Mouse (Mus musculus) forebrain, embryonic 10.5 days (tissue): Measurements from ENCODE around the gene Rpl23a. TPM values are rescaled to one million over a fixed set of nuclear protein-coding genes. Genes with fewer than 3 reads are reported as not detected.

ENCODE experiments used
- DNase-seq: peaks from one replicate; pipeline ENCODE4 v3.0.0-alpha.2; 2017; ENCODE audit warnings: low spot score; ENCODE audit errors: extremely low spot score
- H3K27ac ChIP-seq: fragments of 300-500 bp; sonication (generic); 2 replicates; pipeline ENCODE4 v1.5.1; 2016; ENCODE audit warnings: mild to moderate bottlenecking
- H3K27me3 ChIP-seq: fragments of 300-500 bp; sonication (generic); 2 replicates; pipeline ENCODE4 v1.6.1; 2016; ENCODE audit warnings: mild to moderate bottlenecking; ENCODE audit not compliant: poor library complexity, severe bottlenecking
- H3K36me3 ChIP-seq: fragments of 300-500 bp; sonication (generic); replicated peaks from 2 replicates; pipeline ENCODE4 v1.6.1; 2016; ENCODE audit warnings: mild to moderate bottlenecking, moderate library complexity
- H3K4me1 ChIP-seq: fragments of 300-500 bp; sonication (generic); 2 replicates; pipeline ENCODE4 v1.6.1; 2016
- H3K4me3 ChIP-seq: fragments of 300-500 bp; sonication (generic); 2 replicates; pipeline ENCODE4 v1.5.1; 2016; ENCODE audit warnings: mild to moderate bottlenecking, moderate library complexity
- H3K9me3 ChIP-seq: fragments of 300-500 bp; sonication (generic); 2 replicates; pipeline ENCODE4 v1.6.1; 2016; ENCODE audit warnings: mild to moderate bottlenecking, moderate library complexity
- WGBS: fragments of 180-500 bp; shearing (Covaris S2); methylation state at CpG from one replicate; pipeline ENCODE4 v1.1.7; 2016; 5-methylcytosine and 5-hydroxymethylcytosine counted together
- polyA plus RNA-seq: library from polyadenylated mRNA; unstranded; fragments of >200 nt; fragmentation: Nextera tagmentation; extraction: Ambion mirVana; gene quantifications from 2 replicates; pipeline ENCODE4 v1.2.1, GENCODE M21; 2016

Rpl23a gene
- polyA plus RNA-seq, 1 experiment from 2014 or later: 1,073 TPM

DNA sequence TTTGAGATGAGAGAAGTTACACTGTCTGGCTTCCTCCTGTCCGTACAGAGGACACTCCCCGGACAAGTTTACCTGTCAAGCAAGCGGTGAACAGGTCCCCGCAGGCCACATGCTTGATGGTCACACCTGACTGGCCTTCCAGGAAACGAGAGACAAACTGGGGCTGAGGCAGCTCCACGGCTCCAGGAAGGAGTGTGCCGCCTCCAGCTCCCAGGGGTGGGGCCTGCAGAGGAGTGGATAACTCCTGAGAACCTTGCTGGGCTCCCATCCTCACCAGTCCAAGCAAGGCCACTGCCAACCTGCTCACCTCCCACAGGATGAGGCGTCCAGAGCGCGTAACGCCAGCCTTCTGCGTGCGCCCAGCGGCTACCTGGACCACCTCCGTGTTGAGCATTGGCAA lies 13.1 kb downstream of the Rpl23a start:
- Histone ChIP-seq H3K9me3 (no peaks in the 10 kb centered on the region), H3K36me3 (peaks cover 14% of the 10 kb centered on the region), H3K4me3 (no peak overlapping the region), H3K27me3 (peaks cover 17% of the 10 kb centered on the region), H3K27ac (no peak overlapping the region), H3K4me1 (peaks cover 35% of the 10 kb centered on the region)
- 90% methylated on average over 15 of the region's 15 CpGs for WGBS
- no peak for DNase-seq

DNA sequence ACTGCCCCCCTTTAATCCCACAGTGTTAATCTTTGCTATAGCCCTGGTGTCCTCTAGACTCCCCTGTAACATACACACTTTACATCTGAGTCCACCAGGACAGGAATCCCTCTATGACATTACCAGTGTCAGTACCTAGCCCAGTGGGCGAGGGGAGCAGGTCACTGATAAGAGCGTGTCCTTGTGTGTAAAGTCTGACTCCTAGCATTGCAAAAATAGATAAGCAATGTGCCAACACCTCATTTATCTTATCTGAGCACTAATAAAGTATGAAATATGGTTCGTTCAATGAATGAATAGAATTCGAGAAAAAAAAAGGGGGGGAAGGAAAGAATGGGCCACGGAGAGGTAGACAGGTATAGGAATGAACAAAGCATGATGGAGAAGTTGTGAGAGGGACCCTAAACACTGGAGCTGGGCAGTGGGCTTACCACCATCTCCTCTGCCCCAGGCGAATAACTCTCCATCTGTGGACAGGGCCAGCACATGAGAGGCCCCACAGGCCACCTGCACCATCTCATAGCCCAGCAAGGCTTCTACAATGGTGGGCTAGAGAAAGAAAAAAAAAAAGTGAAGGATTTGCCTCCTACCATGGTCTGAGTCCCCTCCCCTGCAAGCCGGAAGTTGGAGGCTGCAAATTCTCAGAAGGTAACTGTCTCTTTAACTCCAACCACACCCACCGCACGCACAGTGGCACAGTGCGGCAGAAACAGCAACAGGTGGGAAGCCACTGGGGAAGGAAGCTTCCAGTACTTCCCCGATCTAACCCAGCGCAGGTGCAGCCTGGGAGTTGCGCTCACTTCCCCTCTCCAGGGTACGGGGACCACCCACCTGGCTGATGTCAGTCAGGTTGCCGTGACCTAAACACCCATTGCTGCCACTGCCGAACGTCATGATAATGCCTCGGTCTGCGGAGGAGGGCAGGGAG lies 14.6 kb downstream of the Rpl23a start:
- no peak overlapping the region for H3K4me3 ChIP-seq
- peaks cover 14% of the 10 kb centered on the region for H3K36me3 ChIP-seq
- peaks cover 33% of the 10 kb centered on the region for H3K4me1 ChIP-seq
- H3K9me3 ChIP-seq: no peaks in the 10 kb centered on the region
- 56% methylated on average over 19 of the region's 19 CpGs for WGBS
- no peak for DNase-seq
- H3K27me3 ChIP-seq: peaks cover 17% of the 10 kb centered on the region
- H3K27ac ChIP-seq: no peak overlapping the region

DNA sequence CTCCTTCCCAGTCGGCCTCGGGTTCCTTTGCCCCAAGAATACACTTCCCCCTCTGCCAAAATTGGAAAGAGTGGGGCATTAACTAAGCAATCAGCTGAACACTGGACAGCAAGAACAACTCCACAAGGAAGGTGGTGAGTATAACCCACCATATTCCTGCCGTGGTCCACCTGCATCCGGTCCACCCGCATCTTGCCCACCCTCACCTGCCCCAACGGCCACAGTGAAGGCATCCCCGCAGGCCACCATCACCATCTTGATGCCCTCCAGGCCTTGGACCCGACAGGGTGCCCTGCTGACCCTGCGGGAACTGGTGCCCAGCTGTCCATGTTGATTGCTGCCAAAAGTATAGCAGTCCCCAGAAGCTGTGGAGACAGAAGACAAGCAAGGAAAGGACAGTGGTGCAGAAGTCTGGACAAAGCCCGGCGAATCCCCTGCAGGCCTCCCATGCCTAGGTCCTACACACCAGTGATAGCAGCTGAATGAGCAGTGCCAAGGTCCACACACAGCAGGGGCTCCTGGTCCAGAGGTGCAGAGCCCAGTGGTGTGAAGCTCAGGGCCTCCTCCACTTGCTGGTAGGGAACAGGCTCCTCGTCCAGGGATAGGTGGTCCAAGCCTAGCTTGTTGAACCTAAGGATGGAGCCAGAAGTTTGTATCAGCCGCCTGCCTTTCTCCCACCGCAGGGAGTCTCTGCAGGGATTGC lies 16.0 kb downstream of the Rpl23a start:
- Histone ChIP-seq H3K4me3 (no peak overlapping the region), H3K36me3 (peaks cover 25% of the 10 kb centered on the region), H3K27me3 (peaks cover 17% of the 10 kb centered on the region), H3K4me1 (peaks cover 47% of the 10 kb centered on the region), H3K27ac (no peak overlapping the region), H3K9me3 (no peaks in the 10 kb centered on the region)
- no peak for DNase-seq
- WGBS: 85% methylated on average over 14 of the region's 14 CpGs

DNA sequence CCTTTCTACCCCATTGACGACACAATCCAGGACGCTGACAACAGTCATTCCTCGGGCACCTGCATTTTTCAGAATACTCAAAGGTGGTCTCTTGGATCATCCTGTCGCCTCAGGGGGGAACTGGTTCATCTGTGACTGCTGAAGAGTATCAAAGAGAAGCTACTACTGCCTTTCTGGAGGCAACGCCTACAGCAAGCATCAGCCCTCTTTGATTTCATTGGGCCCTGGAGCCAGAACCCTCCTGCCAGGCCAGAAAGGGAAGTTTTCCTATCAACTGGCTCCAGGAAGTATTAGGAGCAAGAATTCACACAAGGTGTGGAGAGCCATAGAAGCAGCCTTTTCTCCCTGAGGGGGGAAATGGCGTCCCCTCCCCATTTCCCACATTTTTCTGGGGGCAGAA lies 16.7 kb downstream of the Rpl23a start:
- WGBS: 70% methylated on average over 6 of the region's 6 CpGs
- Histone ChIP-seq H3K36me3 (peaks cover 27% of the 10 kb centered on the region), H3K4me1 (peaks cover 51% of the 10 kb centered on the region), H3K4me3 (peak overlapping the region; percentile 100; the same call in 1 of the 2 replicates), H3K27ac (peak overlapping the region; percentile 99), H3K27me3 (peaks cover 17% of the 10 kb centered on the region), H3K9me3 (no peaks in the 10 kb centered on the region)
- DNase-seq: no peak

DNA sequence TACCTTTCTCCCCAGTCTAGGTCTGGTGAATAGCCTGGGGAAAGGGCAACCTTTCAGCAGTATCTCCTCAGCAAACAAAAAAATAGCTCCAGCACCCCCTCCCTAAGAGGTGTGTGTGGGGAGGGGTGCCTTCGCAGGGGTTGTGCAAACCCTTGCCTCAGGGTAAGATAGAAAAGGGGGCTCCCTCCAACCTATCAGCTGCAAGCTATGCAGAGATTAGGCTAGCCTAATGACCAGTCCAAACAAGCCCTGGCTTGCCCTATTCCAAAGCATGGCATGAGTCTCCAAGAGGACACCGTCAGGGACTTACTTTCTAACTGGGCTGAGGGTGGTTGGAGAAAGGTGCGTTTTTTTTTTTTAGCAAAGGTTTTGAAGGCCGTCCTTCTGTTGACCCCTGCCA lies 17.2 kb downstream of the Rpl23a start:
- Histone ChIP-seq H3K27me3 (peaks cover 17% of the 10 kb centered on the region), H3K9me3 (no peaks in the 10 kb centered on the region), H3K4me1 (peaks cover 54% of the 10 kb centered on the region), H3K4me3 (peak overlapping the region; percentile 100), H3K36me3 (peaks cover 31% of the 10 kb centered on the region), H3K27ac (peak overlapping the region; percentile 99)
- 37% methylated on average over 4 of the region's 4 CpGs for WGBS
- no peak for DNase-seq

DNA sequence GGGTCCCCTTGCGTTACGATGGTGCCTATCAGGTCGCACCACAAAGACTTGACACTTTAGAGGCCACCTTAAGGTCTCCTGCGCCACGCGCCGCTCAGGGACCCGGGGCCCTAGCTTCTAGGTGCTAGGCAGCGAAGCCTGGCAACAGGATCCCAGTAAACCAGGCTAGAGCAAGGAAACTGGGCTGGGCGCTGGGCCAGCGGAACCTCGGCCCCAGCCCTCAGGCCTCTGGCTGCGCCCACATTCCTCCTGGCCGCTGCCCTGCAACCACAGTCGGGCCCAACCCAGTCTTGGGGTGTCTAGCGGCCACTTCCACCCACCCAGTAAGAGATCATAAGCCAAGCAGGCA lies 17.6 kb downstream of the Rpl23a start:
- Histone ChIP-seq H3K27ac (peak overlapping the region; percentile 99), H3K4me1 (peaks cover 56% of the 10 kb centered on the region), H3K36me3 (peaks cover 31% of the 10 kb centered on the region), H3K9me3 (no peaks in the 10 kb centered on the region), H3K27me3 (peaks cover 17% of the 10 kb centered on the region), H3K4me3 (peak overlapping the region; percentile 100)
- DNase-seq: no peak
- WGBS: 2% methylated on average over 16 of the region's 16 CpGs

DNA sequence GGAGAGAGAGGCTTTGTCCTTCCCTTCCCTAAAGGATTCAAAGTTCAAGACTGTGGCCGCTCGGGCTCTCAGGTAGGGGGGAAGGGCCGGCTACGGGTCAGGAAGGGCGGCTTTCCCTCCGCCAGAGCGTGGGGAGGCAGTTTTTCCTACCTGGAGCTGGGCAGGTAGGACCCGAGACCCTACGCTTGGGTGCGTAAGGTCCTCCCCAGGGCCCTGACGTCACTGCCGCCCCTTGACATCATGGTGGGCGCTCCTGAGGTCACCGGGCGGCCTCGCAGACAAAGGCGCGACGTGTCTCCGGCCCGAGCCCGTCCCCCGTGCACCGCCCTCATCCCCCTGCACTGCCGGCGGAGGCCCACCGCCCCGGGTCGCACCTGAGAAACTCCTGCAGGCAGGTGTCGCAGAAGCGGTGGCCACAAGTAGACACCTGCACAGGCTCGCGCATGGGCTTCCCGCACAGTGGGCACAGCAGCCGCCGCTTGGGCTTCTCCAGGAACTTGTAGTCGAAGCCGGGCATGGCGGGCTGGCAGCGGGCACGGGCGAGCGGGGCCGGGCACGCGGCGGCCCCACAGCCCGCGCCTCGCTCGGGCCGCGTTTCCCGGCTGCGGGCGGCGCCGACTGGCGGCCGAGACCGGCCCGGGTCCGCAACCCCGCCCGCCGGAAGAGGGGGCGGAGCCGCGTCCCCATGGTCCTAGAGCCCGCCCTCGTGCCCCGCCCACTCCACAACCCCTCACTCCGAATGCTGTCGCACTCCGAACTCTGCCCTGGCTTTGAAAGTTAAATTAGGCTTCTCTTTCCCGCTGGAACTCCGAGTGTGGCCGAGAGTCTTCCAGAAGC lies 18.2 kb downstream of the Rpl23a start, which contains the start of gene Traf4:
Gene Traf4 (minus strand): TSS at position 666 of the 837 bp plus-strand sequence.
- under 1% methylated on average over 78 of the region's 78 CpGs for WGBS
- H3K27ac ChIP-seq: peak within 1 kb of the TSS; percentile 99
- peaks cover 17% of the 10 kb centered on the region for H3K27me3 ChIP-seq
- no peaks in the 10 kb centered on the region for H3K9me3 ChIP-seq
- H3K4me1 ChIP-seq: peaks cover 56% of the 10 kb centered on the region
- DNase-seq: peak; percentile 85
- H3K36me3 ChIP-seq: peaks cover 37% of the 10 kb centered on the region
- peak within 1 kb of the TSS; percentile 100 for H3K4me3 ChIP-seq

DNA sequence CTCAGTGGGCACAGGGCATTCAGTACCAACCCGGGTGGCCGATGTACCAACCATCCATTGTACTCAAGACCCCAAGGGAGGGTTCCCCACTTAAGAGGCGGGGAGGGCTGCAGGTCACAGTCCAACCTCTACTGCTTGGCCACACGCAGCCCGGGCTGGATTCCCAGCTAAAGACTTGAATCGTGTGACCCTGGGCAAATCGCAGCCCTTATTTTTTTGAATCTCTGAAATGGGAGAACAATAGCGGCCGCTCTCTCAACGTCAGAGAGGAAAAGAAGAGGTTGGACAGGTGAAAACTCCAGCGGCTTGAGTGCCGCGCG lies 18.8 kb downstream of the Rpl23a start:
- no peak for DNase-seq
- H3K27ac ChIP-seq: peak overlapping the region; percentile 99
- peak overlapping the region; percentile 100 for H3K4me3 ChIP-seq
- WGBS: under 1% methylated on average over 14 of the region's 14 CpGs
- no peaks in the 10 kb centered on the region for H3K9me3 ChIP-seq
- peaks cover 43% of the 10 kb centered on the region for H3K36me3 ChIP-seq
- peaks cover 60% of the 10 kb centered on the region for H3K4me1 ChIP-seq
- H3K27me3 ChIP-seq: peaks cover 17% of the 10 kb centered on the region

DNA sequence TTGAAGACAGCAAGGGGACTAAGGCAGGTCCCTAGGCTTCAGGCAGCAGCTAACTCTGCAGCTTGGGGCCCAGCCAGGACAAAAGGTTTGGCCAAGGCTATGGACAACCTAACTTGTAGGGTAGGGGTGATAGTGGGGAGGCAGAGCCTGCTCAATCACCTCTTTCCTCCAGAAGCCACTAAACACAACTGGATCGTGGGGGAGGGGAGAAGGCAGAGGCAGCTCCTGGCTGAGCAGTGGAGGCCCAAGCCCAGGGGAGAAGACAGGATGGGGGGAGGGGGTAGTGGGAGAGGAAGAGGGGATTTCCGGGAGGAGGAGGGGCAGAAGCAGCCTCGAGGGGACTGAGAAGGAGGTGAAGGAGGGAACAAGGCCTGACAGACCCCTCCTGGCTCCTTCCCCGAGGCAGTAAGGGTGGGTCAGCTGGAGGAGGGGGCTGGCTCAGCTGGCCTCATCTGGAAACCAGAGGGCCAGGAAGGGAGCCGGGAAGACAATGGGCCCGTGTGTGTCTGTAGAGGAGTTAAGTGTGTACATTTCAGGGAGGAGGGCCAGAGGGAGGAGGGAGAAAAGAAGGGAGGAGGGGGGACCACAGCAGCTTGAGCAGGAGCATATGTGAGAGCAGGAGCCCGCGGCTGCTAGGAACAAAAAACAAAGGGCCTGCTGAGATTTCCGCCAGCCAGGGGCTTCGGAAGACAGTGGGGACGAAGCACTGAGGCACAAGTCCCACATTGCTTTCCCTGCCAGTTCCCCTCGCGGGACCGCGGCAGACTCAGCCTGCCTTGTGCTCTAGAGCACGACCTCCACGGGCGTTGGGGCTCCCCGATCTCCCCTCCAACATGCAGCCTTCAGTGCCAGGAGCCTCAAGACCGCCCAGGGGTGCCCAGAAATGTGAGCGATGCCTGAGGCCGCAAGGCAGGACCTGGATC lies 19.4 kb downstream of the Rpl23a start:
- Histone ChIP-seq H3K27me3 (peaks cover 17% of the 10 kb centered on the region), H3K36me3 (peaks cover 49% of the 10 kb centered on the region), H3K27ac (peak overlapping the region; percentile 99), H3K4me3 (peak overlapping the region; percentile 100), H3K9me3 (no peaks in the 10 kb centered on the region), H3K4me1 (peaks cover 61% of the 10 kb centered on the region)
- 0% methylated on average over 22 of the region's 22 CpGs for WGBS
- peak; percentile 83 for DNase-seq

DNA sequence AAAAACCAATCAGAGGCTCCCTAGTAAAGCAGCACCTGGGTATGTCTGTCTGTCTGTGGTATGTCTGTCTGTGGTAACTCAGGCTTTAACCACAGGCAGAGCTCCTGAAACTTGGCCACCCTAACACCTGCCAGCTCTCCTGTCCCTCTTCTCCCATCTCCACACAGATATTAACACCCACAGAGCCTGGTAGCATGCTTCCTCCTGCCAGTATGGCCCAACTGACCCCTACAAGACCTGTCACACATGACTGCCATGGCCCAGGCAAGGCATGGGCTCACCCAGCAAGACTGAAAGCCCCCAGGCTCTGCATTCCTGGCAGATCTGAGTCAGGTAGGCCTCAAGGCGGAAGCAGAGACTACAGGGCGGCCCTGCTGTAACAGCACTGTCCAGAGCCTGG lies 20.3 kb downstream of the Rpl23a start:
- peaks cover 17% of the 10 kb centered on the region for H3K27me3 ChIP-seq
- no peaks in the 10 kb centered on the region for H3K9me3 ChIP-seq
- no peak for DNase-seq
- peak overlapping the region; percentile 99 for H3K27ac ChIP-seq
- H3K36me3 ChIP-seq: peaks cover 58% of the 10 kb centered on the region
- 73% methylated on average over 2 of the region's 2 CpGs for WGBS
- peak overlapping the region; percentile 100 for H3K4me3 ChIP-seq
- peaks cover 58% of the 10 kb centered on the region for H3K4me1 ChIP-seq

DNA sequence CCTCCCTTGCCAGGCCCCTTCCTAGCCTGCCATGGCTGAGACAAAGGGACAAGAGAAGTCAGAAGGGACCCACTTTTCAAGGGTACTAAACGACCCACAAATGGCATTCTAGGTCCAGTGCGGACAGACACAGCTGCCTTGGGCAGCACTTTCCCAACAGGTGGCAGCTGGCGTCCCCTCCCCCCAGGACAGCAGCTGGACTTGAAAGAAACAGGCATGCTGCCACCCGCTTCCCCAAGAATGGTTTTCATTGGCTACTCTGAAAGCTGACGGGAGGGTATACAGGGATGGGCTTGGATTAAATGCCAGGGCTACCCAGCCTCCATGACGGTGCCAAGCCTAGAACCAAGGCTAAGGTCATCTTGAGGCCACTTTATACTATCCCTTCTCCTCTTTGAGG lies 20.9 kb downstream of the Rpl23a start:
- H3K36me3 ChIP-seq: peaks cover 63% of the 10 kb centered on the region
- H3K4me1 ChIP-seq: peaks cover 63% of the 10 kb centered on the region
- H3K4me3 ChIP-seq: peak overlapping the region; percentile 100
- peak overlapping the region; percentile 99 for H3K27ac ChIP-seq
- DNase-seq: no peak
- WGBS: 79% methylated on average over 6 of the region's 6 CpGs
- peaks cover 14% of the 10 kb centered on the region for H3K27me3 ChIP-seq
- no peaks in the 10 kb centered on the region for H3K9me3 ChIP-seq

DNA sequence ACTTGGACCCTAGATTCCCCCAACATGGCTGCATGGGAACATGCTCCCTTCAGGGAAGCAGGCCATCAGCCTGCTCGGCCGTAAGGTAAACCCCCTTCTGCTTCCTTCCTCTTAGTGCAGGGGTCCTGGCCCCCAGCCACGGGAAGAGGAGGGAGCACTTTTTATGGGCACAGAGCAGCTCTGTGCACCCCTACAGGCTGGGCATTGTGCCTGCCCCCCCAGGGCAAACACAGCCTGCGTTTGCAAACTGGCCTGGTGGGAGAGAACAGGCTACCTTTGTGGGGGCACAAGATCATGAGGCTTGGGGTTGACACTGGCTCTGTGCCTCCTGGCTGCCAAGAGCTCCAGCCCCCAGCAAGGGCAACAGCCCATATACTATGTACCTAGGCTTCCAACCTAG lies 21.4 kb downstream of the Rpl23a start:
- Histone ChIP-seq H3K27me3 (peaks cover 9% of the 10 kb centered on the region), H3K27ac (peak overlapping the region; percentile 99), H3K4me1 (peaks cover 62% of the 10 kb centered on the region), H3K4me3 (peak overlapping the region; percentile 100), H3K9me3 (no peaks in the 10 kb centered on the region), H3K36me3 (peaks cover 68% of the 10 kb centered on the region)
- no peak for DNase-seq
- WGBS: 72% methylated on average over 4 of the region's 4 CpGs
